Mouse (Mus musculus): Measurements from ENCODE around the gene Ccr7. TPM values are rescaled to one million over a fixed set of nuclear protein-coding genes. Genes with fewer than 3 reads are reported as not detected.

Gene Ccr7
- polyA plus RNA-seq, 1 experiment from 2014 or later, result not detected

- WGBS, result 68% methylated on average over 11 of the region's 11 CpGs
- no peaks in the 10 kb centered on the region for H3K9me3 ChIP-seq
- H3K36me3 ChIP-seq, result no peaks in the 10 kb centered on the region
- ATAC-seq, result no peak
- H3K4me1 ChIP-seq (replicated peaks), result peaks cover 31% of the 10 kb centered on the region
- H3K9ac ChIP-seq (replicated peaks), result no peak overlapping the region
- H3K27ac ChIP-seq, result no peak overlapping the region
- H3K4me2 ChIP-seq (replicated peaks), result no peak overlapping the region
- H3K4me3 ChIP-seq (replicated peaks), result no peak overlapping the region
- no peaks in the 10 kb centered on the region; the same call in 1 of the 2 replicates for H3K27me3 ChIP-seq
These were observed 3.4 kb downstream of the Ccr7 start for GRCm38 (mm10) chr11:99151333-99151930.

- Histone ChIP-seq H3K9ac (replicated peaks) (no peak overlapping the region), H3K36me3 (no peaks in the 10 kb centered on the region), H3K4me2 (replicated peaks) (no peak overlapping the region), H3K9me3 (no peaks in the 10 kb centered on the region), H3K4me1 (replicated peaks) (peaks cover 31% of the 10 kb centered on the region), H3K4me3 (replicated peaks) (no peak overlapping the region), H3K27me3 (no peaks in the 10 kb centered on the region; the same call in 1 of the 2 replicates), H3K27ac (no peak overlapping the region)
- no peak for ATAC-seq
- 70% methylated on average over 7 of the region's 7 CpGs for WGBS
These were observed 4.0 kb downstream of the Ccr7 start for GRCm38 (mm10) chr11:99150889-99151288.

GRCm38 (mm10) chr11:99149898-99150757 is 4.7 kb downstream of the Ccr7 start:
- no peaks in the 10 kb centered on the region for H3K9me3 ChIP-seq
- no peak overlapping the region for H3K4me2 ChIP-seq (replicated peaks)
- peak; percentile 43 for ATAC-seq

GRCm38 (mm10) chr11:99148896-99149703 is 5.8 kb downstream of the Ccr7 start:
- peak overlapping the region; percentile 32; the same call in 1 of the 2 replicates for H3K9ac ChIP-seq (replicated peaks)
- H3K4me3 ChIP-seq (replicated peaks), result no peak overlapping the region
- H3K4me2 ChIP-seq (replicated peaks), result no peak overlapping the region
- peaks cover 31% of the 10 kb centered on the region for H3K4me1 ChIP-seq (replicated peaks)
- ATAC-seq, result peak; percentile 51; the same call in 1 of the 2 replicates
- no peaks in the 10 kb centered on the region for H3K9me3 ChIP-seq
- no peaks in the 10 kb centered on the region for H3K36me3 ChIP-seq
- H3K27ac ChIP-seq, result no peak overlapping the region
- 29% methylated on average over 16 of the region's 16 CpGs for WGBS
- no peaks in the 10 kb centered on the region; the same call in 1 of the 2 replicates for H3K27me3 ChIP-seq

More at GRCm38 (mm10) chr11:99149898-99150757, 4.7 kb downstream of the Ccr7 start:
- Histone ChIP-seq H3K36me3 (no peaks in the 10 kb centered on the region), H3K9ac (replicated peaks) (no peak overlapping the region), H3K4me3 (replicated peaks) (no peak overlapping the region), H3K27me3 (no peaks in the 10 kb centered on the region; the same call in 1 of the 2 replicates), H3K27ac (no peak overlapping the region), H3K4me1 (replicated peaks) (peaks cover 31% of the 10 kb centered on the region)
- WGBS, result 53% methylated on average over 19 of the region's 19 CpGs

GRCm38 (mm10) chr11:99148400-99148799 is 6.5 kb downstream of the Ccr7 start:
- Histone ChIP-seq H3K4me1 (replicated peaks) (peaks cover 31% of the 10 kb centered on the region), H3K9ac (replicated peaks) (0 out of 2 replicates have a peak overlapping the region, but pooled peaks have one; percentile 3), H3K4me3 (replicated peaks) (no peak overlapping the region), H3K4me2 (replicated peaks) (no peak overlapping the region), H3K27ac (no peak overlapping the region), H3K9me3 (no peaks in the 10 kb centered on the region), H3K36me3 (no peaks in the 10 kb centered on the region), H3K27me3 (no peaks in the 10 kb centered on the region; the same call in 1 of the 2 replicates)
- ATAC-seq, result no peak
- WGBS, result 71% methylated on average over 8 of the region's 8 CpGs

GRCm38 (mm10) chr11:99147920-99148289 is 7.0 kb downstream of the Ccr7 start:
- Histone ChIP-seq H3K4me2 (replicated peaks) (no peak overlapping the region), H3K36me3 (no peaks in the 10 kb centered on the region), H3K4me1 (replicated peaks) (peaks cover 31% of the 10 kb centered on the region), H3K27ac (peak overlapping the region; percentile 63; the same call in 1 of the 2 replicates), H3K4me3 (replicated peaks) (no peak overlapping the region), H3K9ac (replicated peaks) (0 out of 2 replicates have a peak overlapping the region, but pooled peaks have one; percentile 3), H3K27me3 (no peaks in the 10 kb centered on the region; the same call in 1 of the 2 replicates), H3K9me3 (no peaks in the 10 kb centered on the region)
- WGBS, result 23% methylated on average over 4 of the region's 4 CpGs
- no peak for ATAC-seq

- WGBS, result 48% methylated on average over 17 of the region's 17 CpGs
- Histone ChIP-seq H3K27ac (peak overlapping the region; percentile 63), H3K9me3 (no peaks in the 10 kb centered on the region), H3K4me3 (replicated peaks) (no peak overlapping the region), H3K36me3 (no peaks in the 10 kb centered on the region), H3K9ac (replicated peaks) (no peak overlapping the region), H3K4me2 (replicated peaks) (no peak overlapping the region), H3K4me1 (replicated peaks) (peaks cover 31% of the 10 kb centered on the region), H3K27me3 (no peaks in the 10 kb centered on the region; the same call in 1 of the 2 replicates)
- peak; percentile 40; the same call in 1 of the 2 replicates for ATAC-seq
These were observed 7.6 kb downstream of the Ccr7 start for GRCm38 (mm10) chr11:99147041-99147919.

- Histone ChIP-seq H3K27me3 (no peaks in the 10 kb centered on the region; the same call in 1 of the 2 replicates), H3K4me2 (replicated peaks) (no peak overlapping the region), H3K9ac (replicated peaks) (no peak overlapping the region), H3K4me1 (replicated peaks) (peaks cover 31% of the 10 kb centered on the region), H3K9me3 (no peaks in the 10 kb centered on the region), H3K27ac (0 out of 2 replicates have a peak overlapping the region, but pooled peaks have one; percentile 63), H3K36me3 (no peaks in the 10 kb centered on the region), H3K4me3 (replicated peaks) (no peak overlapping the region)
- ATAC-seq, result no peak
- 90% methylated on average over 6 of the region's 6 CpGs for WGBS
These were observed 8.3 kb downstream of the Ccr7 start for GRCm38 (mm10) chr11:99146558-99146957.

- no peak for ATAC-seq
- Histone ChIP-seq H3K27ac (no peak overlapping the region), H3K4me1 (replicated peaks) (peaks cover 31% of the 10 kb centered on the region), H3K9me3 (no peaks in the 10 kb centered on the region), H3K27me3 (no peaks in the 10 kb centered on the region), H3K36me3 (no peaks in the 10 kb centered on the region), H3K4me2 (replicated peaks) (no peak overlapping the region), H3K4me3 (replicated peaks) (no peak overlapping the region), H3K9ac (replicated peaks) (no peak overlapping the region)
- WGBS, result 97% methylated on average over 16 of the region's 16 CpGs
These were observed 9.1 kb downstream of the Ccr7 start for GRCm38 (mm10) chr11:99145765-99146164.

GRCm38 (mm10) chr11:99144940-99145339 is 9.9 kb downstream of the Ccr7 start:
- Histone ChIP-seq H3K9me3 (no peaks in the 10 kb centered on the region), H3K27me3 (no peaks in the 10 kb centered on the region), H3K9ac (replicated peaks) (no peak overlapping the region), H3K4me2 (replicated peaks) (no peak overlapping the region), H3K27ac (no peak overlapping the region), H3K4me3 (replicated peaks) (no peak overlapping the region), H3K36me3 (no peaks in the 10 kb centered on the region), H3K4me1 (replicated peaks) (peaks cover 31% of the 10 kb centered on the region)
- 91% methylated on average over 23 of the region's 23 CpGs for WGBS
- ATAC-seq, result no peak

GRCm38 (mm10) chr11:99144456-99144855 is 10.4 kb downstream of the Ccr7 start:
- WGBS, result 76% methylated on average over 5 of the region's 5 CpGs
- H3K27me3 ChIP-seq, result no peaks in the 10 kb centered on the region

More at GRCm38 (mm10) chr11:99144456-99144855, 10.4 kb downstream of the Ccr7 start:
- Histone ChIP-seq H3K4me3 (replicated peaks) (no peak overlapping the region), H3K9me3 (no peaks in the 10 kb centered on the region), H3K4me2 (replicated peaks) (no peak overlapping the region), H3K9ac (replicated peaks) (no peak overlapping the region), H3K27ac (no peak overlapping the region), H3K4me1 (replicated peaks) (peaks cover 27% of the 10 kb centered on the region), H3K36me3 (no peaks in the 10 kb centered on the region)
- no peak for ATAC-seq
